ENCODE assay signal across 14 mouse cellular contexts in the genomic region with DNA sequence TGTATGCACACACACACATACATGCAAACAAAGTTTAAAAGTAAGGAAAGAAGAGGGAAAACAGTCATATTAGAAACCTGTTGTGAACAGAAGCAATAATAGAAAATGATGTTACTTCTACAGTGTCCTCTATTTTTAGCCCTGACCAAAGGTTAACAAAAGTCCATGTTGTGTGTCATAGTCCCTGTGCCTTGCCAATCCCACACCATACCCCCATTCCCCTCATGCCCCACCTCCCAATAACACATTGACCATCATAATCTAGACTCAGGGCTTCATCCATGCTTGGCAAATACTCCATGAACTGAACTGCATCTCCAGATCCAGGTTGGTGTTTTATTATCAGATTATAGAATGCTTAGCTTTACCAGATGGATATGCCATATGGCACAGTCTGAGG.
"Had no signal": no experiment of that assay in that cellular context is flagged by ENCODE, and none has a peak within 500 bp of the region (broad histone marks: within the 10 kb centered on the region; RNA-seq: fewer than 3 reads in every experiment).

No protein-coding gene starts in this region.

- ATAC-seq: hindbrain, embryonic 16.5 days; inflammation-experienced regulatory T-cells, adult 6 months; intestine, embryonic 15.5 days; intestine, postnatal 0 days; liver, embryonic 12.5 days had no signal

- DNase-seq: gastrocnemius, adult 2 months; gastrocnemius, postnatal 10 days; gastrocnemius, postnatal 25 days; heart, postnatal 10 days; heart, postnatal 4 days; kidney, adult 8-10 months; kidney, postnatal 14 days; layer of hippocampus, postnatal 36 days; left cerebral cortex, postnatal 4 days had no signal
